Mouse (Mus musculus): ENCODE data around the gene Ost4. TPM values are rescaled to one million over a fixed set of nuclear protein-coding genes. Genes with fewer than 3 reads are reported as not detected.

Ost4 gene
- total RNA-seq, 2 experiments from 2014 or later: 149 to 168 TPM

- no peak for DNase-seq
Observed at GRCm38 (mm10) chr5:30924614-30925013, 17.0 kb upstream of the Ost4 start.

- no peak for DNase-seq
Observed at GRCm38 (mm10) chr5:30923119-30923518, 15.5 kb upstream of the Ost4 start.

- no peak for DNase-seq
Observed at GRCm38 (mm10) chr5:30922581-30923041, 15.0 kb upstream of the Ost4 start.

- DNase-seq: peak; percentile 98
Observed at GRCm38 (mm10) chr5:30921256-30922033, 13.9 kb upstream of the Ost4 start, which contains the start of gene Khk. TSS of gene Khk (plus strand) at chr5:30921431.

GRCm38 (mm10) chr5:30920621-30921020, 13.0 kb upstream of the Ost4 start:
- DNase-seq: peak; percentile 28

- DNase-seq: no peak
Observed at GRCm38 (mm10) chr5:30919831-30920614, 12.4 kb upstream of the Ost4 start.

GRCm38 (mm10) chr5:30918691-30919090, 11.1 kb upstream of the Ost4 start:
- no peak for DNase-seq

GRCm38 (mm10) chr5:30917891-30918670, 10.5 kb upstream of the Ost4 start:
- no peak for DNase-seq

- peak; percentile 19 for DNase-seq
Observed at GRCm38 (mm10) chr5:30917348-30917747, 9.8 kb upstream of the Ost4 start.

GRCm38 (mm10) chr5:30916841-30917240, 9.3 kb upstream of the Ost4 start:
- DNase-seq: peak; percentile 26

GRCm38 (mm10) chr5:30915974-30916433, 8.4 kb upstream of the Ost4 start:
- DNase-seq: peak; percentile 69

- DNase-seq: peak; percentile 31
Observed at GRCm38 (mm10) chr5:30915456-30915855, 7.9 kb upstream of the Ost4 start.

- no peak for DNase-seq
Observed at GRCm38 (mm10) chr5:30914849-30915248, 7.3 kb upstream of the Ost4 start.

- DNase-seq: no peak
Observed at GRCm38 (mm10) chr5:30914101-30914635, 6.6 kb upstream of the Ost4 start.

- peak; percentile 73 for DNase-seq
Observed at GRCm38 (mm10) chr5:30913060-30913841, 5.7 kb upstream of the Ost4 start, which contains the start of gene Emilin1. TSS of gene Emilin1 (plus strand) at chr5:30913402.

- peak; percentile 49 for DNase-seq
Observed at GRCm38 (mm10) chr5:30912156-30912555, 4.6 kb upstream of the Ost4 start.

- DNase-seq: no peak
Observed at GRCm38 (mm10) chr5:30910481-30910880, 2.9 kb upstream of the Ost4 start.

- no peak for DNase-seq
Observed at GRCm38 (mm10) chr5:30909863-30910262, 2.3 kb upstream of the Ost4 start.

GRCm38 (mm10) chr5:30909300-30909659, 1.7 kb upstream of the Ost4 start:
- DNase-seq: no peak

GRCm38 (mm10) chr5:30908426-30909299, 1.1 kb upstream of the Ost4 start:
- DNase-seq: peak; percentile 25
